ENCODE assay signal across 8 mouse cellular contexts in the genomic region with DNA sequence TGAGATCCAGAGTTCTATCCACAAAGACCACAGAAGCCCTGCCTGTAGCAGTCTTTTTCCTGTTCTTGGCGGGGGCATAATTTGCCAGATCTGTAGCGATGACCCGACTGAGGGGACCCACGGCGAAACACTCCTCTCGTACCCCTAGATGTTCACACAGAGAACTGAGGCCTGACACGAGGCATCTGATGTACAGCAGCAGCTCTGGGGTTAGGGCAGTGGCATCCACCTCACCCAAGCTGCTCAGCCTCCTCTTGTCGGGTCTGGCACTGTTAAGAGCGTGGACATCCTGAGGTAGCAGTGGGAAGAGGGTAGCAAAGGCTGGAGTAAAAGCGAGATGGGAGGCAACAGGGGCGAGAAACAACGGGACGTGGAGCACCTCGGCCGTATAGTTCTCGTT. TPM values are rescaled to one million over a fixed set of nuclear protein-coding genes. Genes with fewer than 3 reads are reported as not detected.
DNase-seq lines count a peak whose midpoint lies in the region; ATAC-seq and TF ChIP-seq lines count a peak whose summit lies in the region.

No protein-coding gene starts in this region.

- H3K27me3 ChIP-seq in lung, postnatal 0 days (replicated peaks; ENCODE audit: insufficient read depth, low read length) = no peaks in the 10 kb centered on the region
- H3K27me3 ChIP-seq in forebrain, embryonic 10.5 days (ENCODE audit: poor library complexity, severe bottlenecking) = no peaks in the 10 kb centered on the region
- H3K27me3 ChIP-seq in limb, embryonic 11.5 days (ENCODE audit: control insufficient read depth, insufficient read depth, low read length) = no peaks in the 10 kb centered on the region
- no peaks in the 10 kb centered on the region for H3K27me3 ChIP-seq in small intestine, adult 2 months (ENCODE audit: control insufficient read depth, insufficient read depth, low read length)

- H3K27ac ChIP-seq in lung, postnatal 0 days (ENCODE audit: low read length) = no peak overlapping the region
- H3K27ac ChIP-seq in forebrain, embryonic 10.5 days = peak overlapping the region; percentile 82; the same call in 1 of the 2 replicates
- H3K27ac ChIP-seq in limb, embryonic 11.5 days (replicated peaks; ENCODE audit: low read depth, low read length) = no peak overlapping the region
- H3K27ac ChIP-seq in small intestine, adult 2 months (ENCODE audit: insufficient read depth, low read depth, low read length) = no peak overlapping the region

- no peaks in the 10 kb centered on the region for H3K36me3 ChIP-seq in lung, postnatal 0 days (ENCODE audit: insufficient read depth, low read length)
- no peaks in the 10 kb centered on the region for H3K36me3 ChIP-seq in forebrain, embryonic 10.5 days (replicated peaks)
- H3K36me3 ChIP-seq in limb, embryonic 11.5 days (ENCODE audit: control insufficient read depth, insufficient read depth, low read length) = no peaks in the 10 kb centered on the region
- H3K36me3 ChIP-seq in small intestine, adult 2 months (ENCODE audit: control insufficient read depth, insufficient read depth, low read length) = no peaks in the 10 kb centered on the region

- H3K9me3 ChIP-seq in lung, postnatal 0 days (ENCODE audit: low read length) = no peaks in the 10 kb centered on the region
- H3K9me3 ChIP-seq in forebrain, embryonic 10.5 days = no peaks in the 10 kb centered on the region
- H3K9me3 ChIP-seq in limb, embryonic 11.5 days (ENCODE audit: control insufficient read depth, low read length) = no peaks in the 10 kb centered on the region

- TF ChIP-seq POLR2A in small intestine, adult 2 months (IDR thresholded peaks at IDR 0.05; ENCODE audit: low read depth, low read length) = no peak

- 19% methylated on average over 16 of the region's 16 CpGs for WGBS in lung, postnatal 0 days
- 28% methylated on average over 16 of the region's 16 CpGs for WGBS in forebrain, embryonic 10.5 days
- 26% methylated on average over 16 of the region's 16 CpGs for WGBS in limb, embryonic 11.5 days
- 5% methylated on average over 16 of the region's 16 CpGs for WGBS in small intestine, adult 2 months

- H3K4me3 ChIP-seq in lung, postnatal 0 days (ENCODE audit: low read depth, low read length) = peak overlapping the region; percentile 98
- H3K4me3 ChIP-seq in forebrain, embryonic 10.5 days = peak overlapping the region; percentile 67
- peak overlapping the region; percentile 85 for H3K4me3 ChIP-seq in limb, embryonic 11.5 days (ENCODE audit: low read depth, low read length)
- H3K4me3 ChIP-seq in small intestine, adult 2 months (ENCODE audit: low read depth, low read length) = peak overlapping the region; percentile 90

- peaks cover 14% of the 10 kb centered on the region for H3K4me1 ChIP-seq in lung, postnatal 0 days (ENCODE audit: insufficient read depth, low read depth, low read length)
- H3K4me1 ChIP-seq in forebrain, embryonic 10.5 days = peaks cover 26% of the 10 kb centered on the region
- H3K4me1 ChIP-seq in limb, embryonic 11.5 days (ENCODE audit: control insufficient read depth, insufficient read depth, low read length) = peaks cover 8% of the 10 kb centered on the region; the same call in 1 of the 2 replicates
- H3K4me1 ChIP-seq in small intestine, adult 2 months (ENCODE audit: control insufficient read depth, insufficient read depth, insufficient read length, low read length) = peaks cover 6% of the 10 kb centered on the region; the same call in 1 of the 2 replicates

- H3K9ac ChIP-seq in lung, postnatal 0 days (replicated peaks; ENCODE audit: low read depth) = peak overlapping the region; percentile 56
- peak overlapping the region; percentile 57 for H3K9ac ChIP-seq in limb, embryonic 11.5 days (ENCODE audit: low read length)

- TF ChIP-seq CTCF in lung, postnatal 0 days (IDR thresholded peaks at IDR 0.05) = no peak
- no peak for TF ChIP-seq CTCF in small intestine, adult 2 months (IDR thresholded peaks at IDR 0.05; ENCODE audit: extremely low read depth, insufficient read length, insufficient replicate concordance, low read depth, low read length)

- H3K4me2 ChIP-seq in lung, postnatal 0 days (replicated peaks; ENCODE audit: low read depth, low read length) = peak overlapping the region; percentile 92
- H3K4me2 ChIP-seq in limb, embryonic 11.5 days (ENCODE audit: low read depth, severe bottlenecking) = peak overlapping the region; percentile 99

- no peak for TF ChIP-seq EP300 in lung, postnatal 0 days (IDR thresholded peaks at IDR 0.05)

- no peak for ATAC-seq in lung, postnatal 0 days
- no peak for ATAC-seq in limb, embryonic 11.5 days (ENCODE audit: insufficient number of reproducible peaks, low FRiP score, low TSS enrichment, low read depth)
- ATAC-seq in cerebellum, adult (ENCODE audit: insufficient number of reproducible peaks, low FRiP score, low TSS enrichment) = no peak

- no peak for DNase-seq in lung, postnatal 0 days (ENCODE audit: low spot score)
- DNase-seq in lung, postnatal 25 days (ENCODE audit: low spot score) = no peak
- no peak for DNase-seq in forebrain, embryonic 10.5 days (ENCODE audit: extremely low spot score, low spot score)
- DNase-seq in limb, embryonic 11.5 days (ENCODE audit: low spot score) = no peak
- DNase-seq in left cerebral cortex, adult 9 months (ENCODE audit: low spot score in 2 of 2) = no peak
- no peak for DNase-seq in thymus, postnatal 0 days (ENCODE audit: low spot score)

RNA-seq across cellular contexts. Expression of a gene that starts 0.8 kb away (rescaled TPM):
- polyA plus RNA-seq in lung, postnatal 0 days (2015; fragmentation: Nextera tagmentation; extraction: Ambion mirVana) = 10.9 and 11.4 TPM in 2 replicates
- polyA plus RNA-seq in forebrain, embryonic 10.5 days (2016; fragmentation: Nextera tagmentation; extraction: Ambion mirVana) = 13.3 and 16.6 TPM in 2 replicates
- polyA plus RNA-seq in limb, embryonic 11.5 days (2014; fragmentation: Nextera tagmentation; extraction: Ambion mirVana) = 15.9 and 16.6 TPM in 2 replicates
- 6.5 and 9.6 TPM in 2 replicates for polyA plus RNA-seq in small intestine, adult 2 months (2012; rRNA removed)
- 19.0 and 23.5 TPM in 2 replicates for polyA plus RNA-seq in thymus, postnatal 0 days (2015; fragmentation: Nextera tagmentation; extraction: Ambion mirVana)

RNA-seq across cellular contexts. Expression of a gene that starts 4.5 kb away (rescaled TPM):
- polyA plus RNA-seq in lung, postnatal 0 days (2015; fragmentation: Nextera tagmentation; extraction: Ambion mirVana) = 36.6 and 45.2 TPM in 2 replicates
- 104 and 117 TPM in 2 replicates for polyA plus RNA-seq in forebrain, embryonic 10.5 days (2016; fragmentation: Nextera tagmentation; extraction: Ambion mirVana)
- polyA plus RNA-seq in limb, embryonic 11.5 days (2014; fragmentation: Nextera tagmentation; extraction: Ambion mirVana) = 113 and 139 TPM in 2 replicates
- 5.7 and 19.6 TPM in 2 replicates for polyA plus RNA-seq in small intestine, adult 2 months (2012; rRNA removed)
- 89.3 and 91.0 TPM in 2 replicates for polyA plus RNA-seq in thymus, postnatal 0 days (2015; fragmentation: Nextera tagmentation; extraction: Ambion mirVana)
